Mouse (Mus musculus): Measurements from ENCODE around the gene Ppp1r36.

DNA sequence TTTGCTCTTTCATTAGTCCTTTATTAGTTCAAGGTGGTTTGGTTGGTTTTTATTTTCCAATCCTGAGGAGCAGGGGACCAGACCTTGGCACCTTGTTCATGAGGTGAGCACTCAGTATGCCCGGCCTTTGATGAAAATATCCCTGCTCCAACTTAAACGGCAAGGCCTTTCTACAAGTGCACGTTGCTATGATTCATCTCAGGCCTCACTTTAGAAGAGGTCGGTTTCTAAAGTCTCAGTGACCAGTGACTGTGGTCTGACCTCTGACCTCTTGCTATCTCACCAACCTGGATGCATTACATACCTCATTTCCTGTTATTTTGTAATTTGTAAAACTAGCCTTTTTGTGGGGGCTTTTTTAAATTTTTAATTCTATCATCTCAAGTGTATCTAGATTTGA is 8.2 kb upstream of the Ppp1r36 start:
- no peak for TF ChIP-seq CTCF (IDR thresholded peaks at IDR 0.05; ENCODE audit: control insufficient read depth, insufficient read depth, insufficient replicate concordance, low read depth, low read length)
- TF ChIP-seq POLR2A (IDR thresholded peaks at IDR 0.05; ENCODE audit: control insufficient read depth, low read depth, low read length), result no peak
